Mouse (Mus musculus) layer of hippocampus, postnatal 36 days (tissue): ENCODE data around the gene Cyth3. TPM values are rescaled to one million over a fixed set of nuclear protein-coding genes. Genes with fewer than 3 reads are reported as not detected.
A peak's percentile ranks its signal among the peaks of the same experiment; 100 is the strongest.

Experiments used
- DNase-seq, 2 experiments: peaks; one replicate each; pipeline ENCODE4 v3.0.0; 2022
- total RNA-seq, 2 experiments: library from RNA; stranded (reverse); gene quantifications; 2 replicates each; pipeline ENCODE4 v1.2.3; 2021

Gene Cyth3
- 10 to 100 TPM; 44.2 to 48.6 TPM for total RNA-seq

GRCm38 (mm10) chr5:143621893-143622622, at the start of gene Cyth3:
Gene Cyth3 (plus strand): TSS chr5:143622447.
- peak; percentile 94 to 95 for DNase-seq

GRCm38 (mm10) chr5:143573067-143573466, 49.2 kb upstream of the Cyth3 start:
- DNase-seq = no peak

- no peak for DNase-seq
Observed at GRCm38 (mm10) chr5:143574261-143575178, 47.7 kb upstream of the Cyth3 start.

- DNase-seq = no peak
Observed at GRCm38 (mm10) chr5:143579537-143580203, 42.6 kb upstream of the Cyth3 start.

GRCm38 (mm10) chr5:143580982-143581381, 41.3 kb upstream of the Cyth3 start:
- no peak for DNase-seq

GRCm38 (mm10) chr5:143581874-143582273, 40.4 kb upstream of the Cyth3 start:
- DNase-seq = no peak

GRCm38 (mm10) chr5:143583081-143583480, 39.2 kb upstream of the Cyth3 start:
- no peak for DNase-seq

GRCm38 (mm10) chr5:143584982-143585381, 37.3 kb upstream of the Cyth3 start:
- DNase-seq = no peak

- no peak for DNase-seq
Observed at GRCm38 (mm10) chr5:143586386-143586785, 35.9 kb upstream of the Cyth3 start.

- DNase-seq = no peak
Observed at GRCm38 (mm10) chr5:143589108-143589507, 33.1 kb upstream of the Cyth3 start.

GRCm38 (mm10) chr5:143592926-143593325, 29.3 kb upstream of the Cyth3 start:
- DNase-seq = no peak

GRCm38 (mm10) chr5:143593563-143594146, 28.6 kb upstream of the Cyth3 start:
- DNase-seq = no peak

- DNase-seq = no peak
Observed at GRCm38 (mm10) chr5:143594291-143595065, 27.8 kb upstream of the Cyth3 start.

GRCm38 (mm10) chr5:143602051-143602450, 20.2 kb upstream of the Cyth3 start:
- DNase-seq = no peak

GRCm38 (mm10) chr5:143604157-143604774, 18.0 kb upstream of the Cyth3 start:
- DNase-seq = no peak

- DNase-seq = no peak
Observed at GRCm38 (mm10) chr5:143606756-143607155, 15.5 kb upstream of the Cyth3 start.

- peak; percentile 34 to 45 for DNase-seq
Observed at GRCm38 (mm10) chr5:143608175-143608574, 14.1 kb upstream of the Cyth3 start.

- no peak for DNase-seq
Observed at GRCm38 (mm10) chr5:143611954-143612353, 10.3 kb upstream of the Cyth3 start.

GRCm38 (mm10) chr5:143613265-143613664, 9.0 kb upstream of the Cyth3 start:
- DNase-seq = no peak

GRCm38 (mm10) chr5:143614519-143614918, 7.7 kb upstream of the Cyth3 start:
- DNase-seq = no peak

- no peak for DNase-seq
Observed at GRCm38 (mm10) chr5:143615353-143615752, 6.9 kb upstream of the Cyth3 start.
